Mouse (Mus musculus) embryonic facial prominence, embryonic 12.5 days (tissue): ENCODE data around the gene Dnmbp. TPM values are rescaled to one million over a fixed set of nuclear protein-coding genes. Genes with fewer than 3 reads are reported as not detected.

Experiments
- ATAC-seq: fragments of 200-750 bp; cut with Nextera tagmentation; 2 replicates; pipeline ENCODE4 v1.8.0; 2017; ENCODE audit not compliant: insufficient number of reproducible peaks, insufficient read depth, low FRiP score, low TSS enrichment
- H3K27ac ChIP-seq: fragments of 300-500 bp; sonication (generic); 2 replicates; pipeline ENCODE4 v1.5.1; 2016; ENCODE audit warnings: mild to moderate bottlenecking
- H3K27me3 ChIP-seq: fragments of 300-500 bp; sonication (generic); 2 replicates; pipeline ENCODE4 v1.6.1; 2016; ENCODE audit warnings: mild to moderate bottlenecking, moderate library complexity
- H3K36me3 ChIP-seq: fragments of 300-500 bp; sonication (generic); 2 replicates; pipeline ENCODE4 v1.6.1; 2016; ENCODE audit warnings: mild to moderate bottlenecking
- H3K4me1 ChIP-seq: fragments of 300-500 bp; sonication (generic); 2 replicates; pipeline ENCODE4 v1.6.1; 2016
- H3K4me2 ChIP-seq: fragments of 300-500 bp; sonication (generic); replicated peaks from 2 replicates; pipeline ENCODE4 v1.6.1; 2016; ENCODE audit warnings: mild to moderate bottlenecking, moderate library complexity
- H3K4me3 ChIP-seq: fragments of 300-500 bp; sonication (generic); 2 replicates; pipeline ENCODE4 v1.5.1; 2016; ENCODE audit warnings: mild to moderate bottlenecking
- H3K9ac ChIP-seq: fragments of 300-500 bp; sonication (generic); 2 replicates; pipeline ENCODE4 v1.6.1; 2016; ENCODE audit warnings: mild to moderate bottlenecking, moderate library complexity
- H3K9me3 ChIP-seq: fragments of 300-500 bp; sonication (generic); 2 replicates; pipeline ENCODE4 v1.6.1; 2016; ENCODE audit warnings: mild to moderate bottlenecking, moderate library complexity
- WGBS: fragments of 180-500 bp; shearing (Covaris S2); methylation state at CpG from one replicate; pipeline ENCODE4 v1.1.7; 2016; 5-methylcytosine and 5-hydroxymethylcytosine counted together
- polyA plus RNA-seq: library from polyadenylated mRNA; unstranded; fragments of >200 nt; fragmentation: Nextera tagmentation; extraction: Ambion mirVana; gene quantifications from 2 replicates; pipeline ENCODE4 v1.2.1, GENCODE M21; 2016

Dnmbp gene
- polyA plus RNA-seq = 20.5 and 22.9 TPM in 2 replicates

- Histone ChIP-seq H3K4me2 (peak within 1 kb of the TSS; percentile 79), H3K9ac (peak within 1 kb of the TSS; percentile 79), H3K27me3 (no peaks in the 10 kb centered on the region), H3K4me1 (peaks cover 13% of the 10 kb centered on the region; the same call in 1 of the 2 replicates), H3K27ac (peak within 1 kb of the TSS; percentile 1; the same call in 1 of the 2 replicates), H3K36me3 (no peaks in the 10 kb centered on the region), H3K4me3 (peak within 1 kb of the TSS; percentile 68), H3K9me3 (no peaks in the 10 kb centered on the region)
- WGBS = 4% methylated on average over 87 of the region's 94 CpGs
- peak; percentile 75; the same call in 1 of the 2 replicates for ATAC-seq
Observed at GRCm38 (mm10) chr19:43939769-43940689, at the start of gene Dnmbp. Gene Dnmbp (minus strand): TSS chr19:43940191.

- WGBS = 14% methylated on average over 30 of the region's 30 CpGs
- H3K27me3 ChIP-seq = peaks cover 14% of the 10 kb centered on the region
- H3K9me3 ChIP-seq = no peaks in the 10 kb centered on the region
- no peak for ATAC-seq
- peaks cover 5% of the 10 kb centered on the region; the same call in 1 of the 2 replicates for H3K4me1 ChIP-seq
- peak within 1 kb of the TSS; percentile 31 for H3K4me2 ChIP-seq
- no peak within 1 kb of the TSS for H3K9ac ChIP-seq
- H3K4me3 ChIP-seq = 0 out of 2 replicates have a peak within 1 kb of the TSS, but pooled peaks have one; percentile 6
- no peaks in the 10 kb centered on the region for H3K36me3 ChIP-seq
- no peak within 1 kb of the TSS for H3K27ac ChIP-seq
Observed at GRCm38 (mm10) chr19:43986069-43986794, 46.2 kb upstream of the Dnmbp start, which contains the start of gene Cpn1. Gene Cpn1 (minus strand): TSS chr19:43986556.

- Histone ChIP-seq H3K9me3 (no peaks in the 10 kb centered on the region), H3K27me3 (peaks cover 14% of the 10 kb centered on the region), H3K4me3 (no peak overlapping the region), H3K9ac (no peak overlapping the region), H3K36me3 (no peaks in the 10 kb centered on the region), H3K27ac (no peak overlapping the region), H3K4me1 (peaks cover 5% of the 10 kb centered on the region; the same call in 1 of the 2 replicates), H3K4me2 (no peak overlapping the region)
- ATAC-seq = no peak
- WGBS = 92% methylated on average over 5 of the region's 5 CpGs
Observed at GRCm38 (mm10) chr19:43981992-43982391, 42.0 kb upstream of the Dnmbp start.

- WGBS = 93% methylated on average over 17 of the region's 17 CpGs
- no peak overlapping the region for H3K4me2 ChIP-seq
- H3K27ac ChIP-seq = no peak overlapping the region
- no peak overlapping the region for H3K9ac ChIP-seq
- no peak overlapping the region for H3K4me3 ChIP-seq
- H3K4me1 ChIP-seq = no peaks in the 10 kb centered on the region
- H3K9me3 ChIP-seq = no peaks in the 10 kb centered on the region
- no peaks in the 10 kb centered on the region for H3K36me3 ChIP-seq
- no peak for ATAC-seq
- H3K27me3 ChIP-seq = peaks cover under 1% of the 10 kb centered on the region; the same call in 1 of the 2 replicates
Observed at GRCm38 (mm10) chr19:43980711-43981110, 40.7 kb upstream of the Dnmbp start.

GRCm38 (mm10) chr19:43977799-43978198 lies 37.8 kb upstream of the Dnmbp start:
- no peak overlapping the region for H3K27ac ChIP-seq
- no peak overlapping the region for H3K9ac ChIP-seq
- ATAC-seq = no peak
- 79% methylated on average over 3 of the region's 3 CpGs for WGBS
- H3K36me3 ChIP-seq = no peaks in the 10 kb centered on the region
- H3K4me3 ChIP-seq = no peak overlapping the region
- H3K4me2 ChIP-seq = no peak overlapping the region
- no peaks in the 10 kb centered on the region for H3K27me3 ChIP-seq
- no peaks in the 10 kb centered on the region for H3K9me3 ChIP-seq
- no peaks in the 10 kb centered on the region for H3K4me1 ChIP-seq

- no peak for ATAC-seq
- WGBS = 69% methylated on average over 6 of the region's 6 CpGs
- no peak overlapping the region for H3K4me2 ChIP-seq
- H3K27ac ChIP-seq = no peak overlapping the region
- no peak overlapping the region for H3K9ac ChIP-seq
- no peaks in the 10 kb centered on the region for H3K36me3 ChIP-seq
- H3K27me3 ChIP-seq = no peaks in the 10 kb centered on the region
- H3K9me3 ChIP-seq = no peaks in the 10 kb centered on the region
- H3K4me3 ChIP-seq = no peak overlapping the region
- H3K4me1 ChIP-seq = no peaks in the 10 kb centered on the region
Observed at GRCm38 (mm10) chr19:43976661-43977060, 36.7 kb upstream of the Dnmbp start.

GRCm38 (mm10) chr19:43974221-43974620 lies 34.2 kb upstream of the Dnmbp start:
- no peaks in the 10 kb centered on the region for H3K27me3 ChIP-seq
- H3K9ac ChIP-seq = no peak overlapping the region
- no peak overlapping the region for H3K27ac ChIP-seq
- WGBS = 88% methylated on average over 6 of the region's 6 CpGs
- no peaks in the 10 kb centered on the region for H3K4me1 ChIP-seq
- no peaks in the 10 kb centered on the region for H3K9me3 ChIP-seq
- H3K36me3 ChIP-seq = no peaks in the 10 kb centered on the region
- H3K4me3 ChIP-seq = no peak overlapping the region
- no peak overlapping the region for H3K4me2 ChIP-seq
- no peak for ATAC-seq

GRCm38 (mm10) chr19:43973711-43974110 lies 33.7 kb upstream of the Dnmbp start:
- Histone ChIP-seq H3K4me3 (no peak overlapping the region), H3K27ac (no peak overlapping the region), H3K36me3 (no peaks in the 10 kb centered on the region), H3K4me1 (no peaks in the 10 kb centered on the region), H3K9ac (no peak overlapping the region), H3K4me2 (no peak overlapping the region), H3K27me3 (no peaks in the 10 kb centered on the region), H3K9me3 (no peaks in the 10 kb centered on the region)
- no peak for ATAC-seq
- 84% methylated on average over 9 of the region's 9 CpGs for WGBS

GRCm38 (mm10) chr19:43972129-43972528 lies 32.1 kb upstream of the Dnmbp start:
- 92% methylated on average over 8 of the region's 8 CpGs for WGBS
- no peaks in the 10 kb centered on the region for H3K36me3 ChIP-seq
- no peak overlapping the region for H3K27ac ChIP-seq
- H3K4me3 ChIP-seq = no peak overlapping the region
- H3K27me3 ChIP-seq = no peaks in the 10 kb centered on the region
- no peak for ATAC-seq
- no peak overlapping the region for H3K4me2 ChIP-seq
- H3K9ac ChIP-seq = no peak overlapping the region
- H3K9me3 ChIP-seq = no peaks in the 10 kb centered on the region
- H3K4me1 ChIP-seq = 0 out of 2 replicates have a peak, but pooled peaks cover 2% of the 10 kb centered on the region

GRCm38 (mm10) chr19:43968436-43969026 lies 28.5 kb upstream of the Dnmbp start:
- Histone ChIP-seq H3K27me3 (no peaks in the 10 kb centered on the region), H3K9ac (no peak overlapping the region), H3K4me1 (0 out of 2 replicates have a peak, but pooled peaks cover 2% of the 10 kb centered on the region), H3K36me3 (no peaks in the 10 kb centered on the region), H3K9me3 (no peaks in the 10 kb centered on the region), H3K27ac (no peak overlapping the region), H3K4me3 (no peak overlapping the region), H3K4me2 (no peak overlapping the region)
- ATAC-seq = no peak
- 60% methylated on average over 8 of the region's 11 CpGs for WGBS

GRCm38 (mm10) chr19:43966481-43966880 lies 26.5 kb upstream of the Dnmbp start:
- Histone ChIP-seq H3K4me3 (no peak overlapping the region), H3K4me1 (0 out of 2 replicates have a peak, but pooled peaks cover 2% of the 10 kb centered on the region), H3K27me3 (no peaks in the 10 kb centered on the region), H3K27ac (no peak overlapping the region), H3K9me3 (no peaks in the 10 kb centered on the region), H3K4me2 (no peak overlapping the region), H3K36me3 (no peaks in the 10 kb centered on the region), H3K9ac (no peak overlapping the region)
- 70% methylated on average over 2 of the region's 2 CpGs for WGBS
- ATAC-seq = no peak
